Mouse (Mus musculus) neural tube, embryonic 12.5 days (tissue): Measurements from ENCODE around the gene Dcakd. TPM values are rescaled to one million over a fixed set of nuclear protein-coding genes. Genes with fewer than 3 reads are reported as not detected.

Experiments
- ATAC-seq: fragments of 200-750 bp; cut with Nextera tagmentation; 2 replicates; pipeline ENCODE4 v1.8.0; 2017; ENCODE audit warnings: low read depth, mild to moderate bottlenecking, moderate TSS enrichment, moderate library complexity; ENCODE audit not compliant: low FRiP score
- H3K27ac ChIP-seq: fragments of 300-500 bp; sonication (generic); 2 replicates; pipeline ENCODE4 v1.5.1; 2016
- H3K27me3 ChIP-seq: fragments of 300-500 bp; sonication (generic); replicated peaks from 2 replicates; pipeline ENCODE4 v1.6.1; 2016; ENCODE audit warnings: mild to moderate bottlenecking
- H3K36me3 ChIP-seq: fragments of 300-500 bp; sonication (generic); 2 replicates; pipeline ENCODE4 v1.6.1; 2016; ENCODE audit warnings: mild to moderate bottlenecking
- H3K4me1 ChIP-seq: fragments of 300-500 bp; sonication (generic); 2 replicates; pipeline ENCODE4 v1.6.1; 2016
- H3K4me2 ChIP-seq: fragments of 300-500 bp; sonication (generic); replicated peaks from 2 replicates; pipeline ENCODE4 v1.6.1; 2016; ENCODE audit warnings: mild to moderate bottlenecking
- H3K4me3 ChIP-seq: fragments of 300-500 bp; sonication (generic); 2 replicates; pipeline ENCODE4 v1.5.1; 2016
- H3K9ac ChIP-seq: fragments of 300-500 bp; sonication (generic); 2 replicates; pipeline ENCODE4 v1.6.1; 2016; ENCODE audit warnings: mild to moderate bottlenecking
- H3K9me3 ChIP-seq: fragments of 300-500 bp; sonication (generic); 2 replicates; pipeline ENCODE4 v1.6.1; 2016; ENCODE audit warnings: mild to moderate bottlenecking
- WGBS: fragments of 180-500 bp; shearing (Covaris S2); methylation state at CpG from one replicate; pipeline ENCODE4 v1.1.7; 2016; 5-methylcytosine and 5-hydroxymethylcytosine counted together
- polyA plus RNA-seq: library from polyadenylated mRNA; unstranded; fragments of >200 nt; fragmentation: Nextera tagmentation; extraction: Ambion mirVana; gene quantifications from 2 replicates; pipeline ENCODE4 v1.2.1, GENCODE M21; 2016

Gene Dcakd
- polyA plus RNA-seq, 1 experiment from 2014 or later = 170 TPM

DNA sequence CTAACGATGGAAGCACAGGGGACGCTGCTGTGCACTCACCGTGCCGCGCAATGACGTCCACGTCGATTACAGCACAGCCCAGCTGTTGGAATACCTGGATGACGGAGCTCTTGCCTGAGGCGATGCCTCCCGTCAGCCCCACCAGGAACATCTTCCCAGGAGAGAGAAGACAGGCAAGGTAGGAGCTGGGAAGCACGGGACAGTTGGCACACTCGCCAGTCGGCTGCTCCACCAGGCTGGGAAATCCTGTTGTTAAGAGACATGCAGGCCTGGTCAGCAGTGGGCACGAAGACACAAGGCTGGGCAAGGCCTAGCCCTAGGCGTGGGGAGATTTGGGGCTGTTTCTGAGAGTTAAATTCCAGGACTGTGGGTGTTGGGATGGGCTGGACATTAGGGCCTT, 28.0 kb downstream of the Dcakd start:
- Histone ChIP-seq H3K4me3 (no peak overlapping the region), H3K27me3 (no peaks in the 10 kb centered on the region), H3K36me3 (peaks cover 55% of the 10 kb centered on the region), H3K27ac (no peak overlapping the region), H3K9ac (no peak overlapping the region), H3K4me1 (peaks cover 15% of the 10 kb centered on the region; the same call in 1 of the 2 replicates), H3K4me2 (no peak overlapping the region), H3K9me3 (no peaks in the 10 kb centered on the region)
- ATAC-seq = no peak
- WGBS = 88% methylated on average over 16 of the region's 16 CpGs

DNA sequence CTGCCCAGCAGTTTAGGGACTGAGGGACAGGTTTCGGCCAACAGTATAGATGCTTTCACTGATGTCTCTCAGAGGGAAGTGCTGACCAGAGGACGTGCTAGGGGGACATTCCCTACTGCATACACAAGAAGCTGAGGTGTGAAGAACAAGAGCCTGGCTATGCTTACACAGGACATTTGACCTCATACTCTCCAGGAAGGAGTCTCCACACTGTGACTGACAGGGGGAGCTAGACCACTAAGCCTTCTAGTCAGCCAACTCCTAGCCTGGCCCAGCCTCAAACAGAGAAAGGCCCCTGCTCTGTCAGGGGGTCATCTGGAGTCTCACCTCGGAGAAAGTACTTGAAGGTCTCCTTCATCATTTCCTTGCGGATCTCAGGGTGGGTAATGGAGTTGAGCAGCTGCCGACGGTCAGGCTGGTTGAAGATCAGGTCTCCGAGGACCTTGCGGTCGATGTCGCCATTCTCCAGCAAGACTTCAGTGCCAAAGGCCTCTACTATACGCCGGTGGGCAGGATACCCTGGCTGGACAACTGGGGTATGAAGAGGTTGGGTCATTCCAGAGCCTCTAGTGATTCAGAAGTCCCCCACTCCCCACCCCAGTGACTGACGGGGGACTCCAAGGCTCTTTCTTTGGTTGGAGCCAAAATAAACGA, 28.7 kb downstream of the Dcakd start:
- no peak overlapping the region for H3K4me2 ChIP-seq
- H3K27me3 ChIP-seq = no peaks in the 10 kb centered on the region
- peaks cover 58% of the 10 kb centered on the region for H3K36me3 ChIP-seq
- H3K9ac ChIP-seq = 0 out of 2 replicates have a peak overlapping the region, but pooled peaks have one; percentile 1
- ATAC-seq = no peak
- 92% methylated on average over 14 of the region's 14 CpGs for WGBS
- no peaks in the 10 kb centered on the region for H3K9me3 ChIP-seq
- H3K27ac ChIP-seq = no peak overlapping the region
- H3K4me3 ChIP-seq = no peak overlapping the region
- H3K4me1 ChIP-seq = peaks cover 15% of the 10 kb centered on the region; the same call in 1 of the 2 replicates

- H3K9ac ChIP-seq = 0 out of 2 replicates have a peak overlapping the region, but pooled peaks have one; percentile 1
- no peaks in the 10 kb centered on the region for H3K27me3 ChIP-seq
- H3K9me3 ChIP-seq = no peaks in the 10 kb centered on the region
- no peak overlapping the region for H3K4me2 ChIP-seq
- H3K4me3 ChIP-seq = no peak overlapping the region
- peaks cover 62% of the 10 kb centered on the region for H3K36me3 ChIP-seq
- 86% methylated on average over 14 of the region's 14 CpGs for WGBS
- no peak for ATAC-seq
- H3K27ac ChIP-seq = no peak overlapping the region
- H3K4me1 ChIP-seq = peaks cover 16% of the 10 kb centered on the region; the same call in 1 of the 2 replicates
Observed at GRCm38 (mm10) chr11:102998577-102999316, 29.4 kb downstream of the Dcakd start.

GRCm38 (mm10) chr11:102998254-102998576, 29.9 kb downstream of the Dcakd start:
- H3K4me1 ChIP-seq = peaks cover 18% of the 10 kb centered on the region; the same call in 1 of the 2 replicates
- H3K9ac ChIP-seq = no peak overlapping the region
- no peak overlapping the region for H3K27ac ChIP-seq
- H3K27me3 ChIP-seq = no peaks in the 10 kb centered on the region
- H3K9me3 ChIP-seq = no peaks in the 10 kb centered on the region
- 94% methylated on average over 7 of the region's 7 CpGs for WGBS
- no peak overlapping the region for H3K4me3 ChIP-seq
- no peak for ATAC-seq
- H3K36me3 ChIP-seq = peaks cover 62% of the 10 kb centered on the region
- H3K4me2 ChIP-seq = no peak overlapping the region

DNA sequence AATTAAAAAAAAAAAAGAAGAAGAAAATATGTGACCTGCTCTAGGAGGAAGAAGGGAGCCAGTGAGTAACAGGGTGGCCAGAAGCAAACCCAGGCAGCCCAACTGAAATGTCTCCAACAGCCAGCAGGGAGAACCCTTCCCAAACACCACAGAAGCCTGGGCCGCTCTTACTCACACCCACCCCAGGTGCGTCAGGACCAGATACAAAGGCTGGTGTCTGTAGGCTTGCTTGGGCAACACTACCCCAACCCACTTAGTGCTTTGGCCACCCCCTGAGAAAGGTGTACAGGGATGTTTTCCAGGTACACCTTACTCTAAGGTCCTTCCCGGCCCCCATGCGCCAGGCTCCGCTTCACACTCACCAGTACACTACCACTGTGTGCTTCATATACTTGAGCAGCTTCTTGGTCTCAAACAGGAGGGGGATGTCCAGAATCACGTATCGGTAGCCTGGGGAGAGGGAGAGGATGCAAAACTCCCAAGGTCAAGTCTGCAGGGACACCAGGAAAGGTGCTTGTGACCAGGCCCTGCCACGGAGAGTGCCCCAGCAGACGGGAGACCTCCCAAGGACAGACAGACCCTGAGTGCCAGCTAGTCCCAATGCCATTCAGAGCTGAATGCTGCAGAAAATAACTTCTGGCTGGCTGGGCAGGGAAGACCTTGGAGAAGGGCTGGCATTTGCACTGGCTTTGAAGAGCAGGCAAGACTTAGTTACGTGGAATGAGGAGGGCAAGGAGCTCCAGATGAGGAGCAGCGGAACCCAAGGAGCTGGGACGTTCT, 31.0 kb downstream of the Dcakd start:
- Histone ChIP-seq H3K4me1 (peaks cover 23% of the 10 kb centered on the region; the same call in 1 of the 2 replicates), H3K4me3 (no peak overlapping the region), H3K27me3 (0 out of 2 replicates have a peak, but pooled peaks cover 3% of the 10 kb centered on the region), H3K9me3 (no peaks in the 10 kb centered on the region), H3K36me3 (peaks cover 62% of the 10 kb centered on the region), H3K9ac (no peak overlapping the region), H3K27ac (no peak overlapping the region), H3K4me2 (no peak overlapping the region)
- 95% methylated on average over 12 of the region's 12 CpGs for WGBS
- no peak for ATAC-seq

DNA sequence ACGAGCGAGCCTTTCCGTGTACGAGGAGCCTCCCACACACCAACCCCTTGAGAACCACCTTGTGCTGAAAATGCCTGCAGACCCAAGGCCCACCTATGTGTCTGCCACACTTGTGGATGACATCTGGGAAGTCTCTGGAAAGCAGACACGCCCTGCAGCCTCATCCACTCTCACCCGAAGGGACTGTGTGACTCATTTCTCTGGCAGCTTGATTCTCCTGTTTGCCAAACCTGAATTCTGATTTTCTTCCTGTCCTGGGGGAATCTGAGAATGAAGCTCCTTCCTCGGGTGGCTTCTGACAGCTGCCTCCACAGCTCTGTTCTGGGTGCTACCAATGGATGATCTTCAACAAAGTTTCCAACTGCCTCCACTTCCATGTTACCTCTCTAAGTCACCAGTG, 31.7 kb downstream of the Dcakd start:
- H3K9me3 ChIP-seq = no peaks in the 10 kb centered on the region
- 88% methylated on average over 7 of the region's 7 CpGs for WGBS
- no peak overlapping the region for H3K27ac ChIP-seq
- peaks cover 11% of the 10 kb centered on the region; the same call in 1 of the 2 replicates for H3K27me3 ChIP-seq
- peaks cover 31% of the 10 kb centered on the region for H3K4me1 ChIP-seq
- H3K36me3 ChIP-seq = peaks cover 62% of the 10 kb centered on the region
- H3K4me2 ChIP-seq = no peak overlapping the region
- no peak overlapping the region for H3K9ac ChIP-seq
- no peak overlapping the region for H3K4me3 ChIP-seq
- no peak for ATAC-seq

DNA sequence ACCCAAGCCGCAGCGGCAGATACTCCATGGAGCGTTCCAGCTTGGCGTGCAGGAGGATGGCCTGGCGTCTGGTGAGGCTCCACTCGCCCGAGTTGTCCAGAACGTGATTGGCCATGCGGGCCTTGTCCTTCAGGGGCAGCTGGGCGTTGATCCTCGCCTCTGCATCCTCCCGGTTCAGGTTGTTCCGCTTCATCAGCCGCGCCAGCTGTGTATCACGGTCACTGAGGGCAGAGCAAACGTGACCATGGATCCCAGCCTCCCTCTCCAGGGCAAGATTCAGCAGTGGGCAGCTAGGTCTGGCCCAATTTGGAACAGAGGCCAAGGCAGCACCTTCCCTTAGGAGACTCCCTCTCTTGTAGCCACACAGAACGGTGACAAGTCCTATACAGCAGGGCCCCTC, 33.2 kb downstream of the Dcakd start:
- H3K9me3 ChIP-seq = no peaks in the 10 kb centered on the region
- no peak overlapping the region for H3K4me3 ChIP-seq
- no peak overlapping the region for H3K9ac ChIP-seq
- peaks cover 35% of the 10 kb centered on the region for H3K4me1 ChIP-seq
- WGBS = 92% methylated on average over 18 of the region's 18 CpGs
- H3K4me2 ChIP-seq = no peak overlapping the region
- peaks cover 25% of the 10 kb centered on the region for H3K27me3 ChIP-seq
- H3K36me3 ChIP-seq = peaks cover 58% of the 10 kb centered on the region
- no peak overlapping the region for H3K27ac ChIP-seq
- ATAC-seq = no peak

- Histone ChIP-seq H3K9ac (no peak overlapping the region; the same call in 1 of the 2 replicates), H3K4me1 (peaks cover 39% of the 10 kb centered on the region), H3K9me3 (no peaks in the 10 kb centered on the region), H3K27me3 (peaks cover 40% of the 10 kb centered on the region), H3K36me3 (peaks cover 44% of the 10 kb centered on the region), H3K4me2 (no peak overlapping the region), H3K4me3 (no peak overlapping the region), H3K27ac (no peak overlapping the region)
- ATAC-seq = peak; percentile 63
- 33% methylated on average over 17 of the region's 17 CpGs for WGBS
Observed at GRCm38 (mm10) chr11:102993420-102994029, 34.6 kb downstream of the Dcakd start.

DNA sequence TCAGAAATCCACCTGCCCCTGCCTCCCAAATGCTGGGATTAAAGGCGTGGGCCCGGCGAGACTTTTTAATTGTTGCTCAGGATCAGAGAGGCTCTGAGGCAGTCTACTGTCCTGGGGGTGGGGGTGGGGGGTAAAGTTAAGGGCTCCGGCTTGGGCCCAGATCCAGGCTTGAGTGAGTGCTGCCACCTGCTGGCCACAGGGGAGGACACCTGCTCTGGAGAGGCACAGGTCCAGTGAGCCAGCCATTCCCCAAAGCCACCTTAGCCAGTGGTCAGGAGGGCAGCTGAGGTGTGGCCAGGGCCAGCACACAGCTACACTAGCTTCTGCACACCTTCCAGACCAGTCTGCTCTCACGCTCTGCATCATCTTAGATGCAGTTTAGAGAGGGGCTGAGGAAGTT, 35.2 kb downstream of the Dcakd start:
- WGBS = 5% methylated on average over 5 of the region's 5 CpGs
- H3K36me3 ChIP-seq = peaks cover 38% of the 10 kb centered on the region
- ATAC-seq = peak; percentile 58
- H3K4me2 ChIP-seq = no peak overlapping the region
- H3K27me3 ChIP-seq = peaks cover 45% of the 10 kb centered on the region
- no peak overlapping the region for H3K9ac ChIP-seq
- H3K9me3 ChIP-seq = no peaks in the 10 kb centered on the region
- no peak overlapping the region for H3K27ac ChIP-seq
- peaks cover 39% of the 10 kb centered on the region for H3K4me1 ChIP-seq
- no peak overlapping the region for H3K4me3 ChIP-seq

DNA sequence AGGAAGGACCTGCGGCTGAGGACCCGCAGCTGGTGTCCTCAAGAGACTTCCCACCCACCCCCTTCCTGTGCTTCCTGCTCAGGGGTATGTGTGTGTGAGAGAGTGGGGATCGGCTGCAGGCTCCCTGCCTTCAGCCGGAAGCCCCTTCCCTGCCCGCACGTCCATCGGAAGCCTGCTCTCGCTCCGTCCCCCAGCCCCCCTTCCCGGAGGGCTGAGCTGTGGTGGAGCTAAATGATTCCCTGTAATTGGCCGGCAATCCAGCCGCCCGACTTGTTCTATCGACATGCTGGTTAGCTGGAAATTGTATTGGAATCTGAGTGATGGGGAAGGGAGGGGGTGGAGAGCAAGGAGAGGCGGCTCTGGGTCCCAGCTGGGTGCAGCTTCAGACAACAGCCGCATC, 36.5 kb downstream of the Dcakd start:
- WGBS = 1% methylated on average over 16 of the region's 16 CpGs
- Histone ChIP-seq H3K4me2 (peak overlapping the region; percentile 46), H3K9me3 (no peaks in the 10 kb centered on the region), H3K4me1 (peaks cover 39% of the 10 kb centered on the region), H3K9ac (peak overlapping the region; percentile 22), H3K27me3 (peaks cover 45% of the 10 kb centered on the region), H3K4me3 (no peak overlapping the region), H3K36me3 (peaks cover 27% of the 10 kb centered on the region), H3K27ac (no peak overlapping the region)
- ATAC-seq = no peak

- no peak for ATAC-seq
- peaks cover 45% of the 10 kb centered on the region for H3K27me3 ChIP-seq
- no peaks in the 10 kb centered on the region for H3K9me3 ChIP-seq
- peak overlapping the region; percentile 38; the same call in 1 of the 2 replicates for H3K9ac ChIP-seq
- peak overlapping the region; percentile 29 for H3K4me3 ChIP-seq
- H3K4me2 ChIP-seq = peak overlapping the region; percentile 71
- H3K36me3 ChIP-seq = peaks cover 12% of the 10 kb centered on the region
- no peak overlapping the region for H3K27ac ChIP-seq
- WGBS = 2% methylated on average over 29 of the region's 29 CpGs
- peaks cover 39% of the 10 kb centered on the region for H3K4me1 ChIP-seq
Observed at GRCm38 (mm10) chr11:102990152-102990663, 37.9 kb downstream of the Dcakd start.
